Mouse (Mus musculus) left cerebral cortex, adult 2 months (tissue): Measurements from ENCODE around the gene Arl13b. TPM values are rescaled to one million over a fixed set of nuclear protein-coding genes. Genes with fewer than 3 reads are reported as not detected.

Experiments
- DNase-seq, 2 experiments: peaks; one replicate each; pipeline ENCODE4 v3.0.0; 2021 to 2022; ENCODE audit warnings: low spot score in 2 of 2, mixed read lengths in 1 of 2; ENCODE audit errors: extremely low spot score in 1 of 2
- H3K27ac ChIP-seq: fragments of 200-600 bp; 2 replicates; pipeline ENCODE4 v1.8.1; 2022
- H3K4me3 ChIP-seq: fragments of 200-600 bp; 2 replicates; pipeline ENCODE4 v1.8.1; 2022
- CTCF ChIP-seq: fragments of 200-600 bp; IDR thresholded peaks from 2 replicates; pipeline ENCODE4 v1.8.1; 2022; ENCODE audit warnings: antibody characterized with exemption, mild to moderate bottlenecking, moderate library complexity
- intact Hi-C: fragments of 180-260 bp; cut with DNase I; formaldehyde crosslinking; loops from one replicate; pipeline ENCODE4 v1.15.1; 2025
- long read RNA-seq, 2 experiments: library from polyadenylated mRNA; stranded (forward); transcript quantifications; one replicate each; pipeline ENCODE4 v2.0.0; 2021; ENCODE audit warnings: borderline mapping rate in 2 of 2
- total RNA-seq, 2 experiments: library from RNA; stranded (reverse); gene quantifications; 2 replicates each; pipeline ENCODE4 v1.2.3; 2021

Gene Arl13b
- total RNA-seq = 10 to 100 TPM in 1 of 2 experiments, 1 to 10 TPM in 1; 10.0 to 12.5 TPM
- long read RNA-seq, experiment 1, partial matches to known transcripts = 1 of 4 reads
- long read RNA-seq, experiment 1, other reads (novel, unspliced or antisense) = 2 of 4 reads
- long read RNA-seq, experiment 2, partial matches to known transcripts = 2 of 7 reads
- long read RNA-seq, experiment 2, other reads (novel, unspliced or antisense) = 3 of 7 reads

GRCm38 (mm10) chr16:62846498-62847312 is at the start of gene Arl13b:
TSS of gene Arl13b (minus strand) at chr16:62847040.
- DNase-seq = peak; percentile 87 to 93
- no peak for TF ChIP-seq CTCF
- intact Hi-C loops = no loop called here
- Histone ChIP-seq H3K4me3 (peak within 1 kb of the TSS; percentile 89), H3K27ac (peak within 1 kb of the TSS; percentile 77)

- Histone ChIP-seq H3K4me3 (no peak overlapping the region), H3K27ac (no peak overlapping the region)
- DNase-seq = no peak
- TF ChIP-seq CTCF = no peak
- intact Hi-C loops = no loop called here
Observed at GRCm38 (mm10) chr16:62895824-62896223, 49.0 kb upstream of the Arl13b start.

- no peak overlapping the region for H3K27ac ChIP-seq
- intact Hi-C loops = no loop called here
- no peak for TF ChIP-seq CTCF
Observed at GRCm38 (mm10) chr16:62874065-62874464, 27.2 kb upstream of the Arl13b start.

GRCm38 (mm10) chr16:62873180-62873579 is 26.3 kb upstream of the Arl13b start:
- Histone ChIP-seq H3K27ac (no peak overlapping the region), H3K4me3 (no peak overlapping the region)
- TF ChIP-seq CTCF = no peak
- no peak for DNase-seq
- intact Hi-C loops = no loop called here

More at GRCm38 (mm10) chr16:62874065-62874464, 27.2 kb upstream of the Arl13b start:
- H3K4me3 ChIP-seq = no peak overlapping the region
- DNase-seq = no peak

- DNase-seq = no peak
- intact Hi-C loops = no loop called here
- Histone ChIP-seq H3K27ac (no peak overlapping the region), H3K4me3 (no peak overlapping the region)
- TF ChIP-seq CTCF = no peak
Observed at GRCm38 (mm10) chr16:62872688-62873117, 25.9 kb upstream of the Arl13b start.

- TF ChIP-seq CTCF = no peak
Observed at GRCm38 (mm10) chr16:62861455-62861854, 14.6 kb upstream of the Arl13b start.

GRCm38 (mm10) chr16:62860140-62860539 is 13.3 kb upstream of the Arl13b start:
- TF ChIP-seq CTCF = no peak
- DNase-seq = no peak
- Histone ChIP-seq H3K27ac (no peak overlapping the region), H3K4me3 (no peak overlapping the region)
- intact Hi-C loops = no loop called here

More at GRCm38 (mm10) chr16:62861455-62861854, 14.6 kb upstream of the Arl13b start:
- Histone ChIP-seq H3K27ac (no peak overlapping the region), H3K4me3 (no peak overlapping the region)
- intact Hi-C loops = no loop called here
- DNase-seq = no peak

GRCm38 (mm10) chr16:62858018-62858417 is 11.2 kb upstream of the Arl13b start:
- no peak for DNase-seq
- TF ChIP-seq CTCF = peak; percentile 59
- intact Hi-C loops = no loop called here

GRCm38 (mm10) chr16:62857498-62857897 is 10.7 kb upstream of the Arl13b start:
- Histone ChIP-seq H3K27ac (no peak overlapping the region), H3K4me3 (no peak overlapping the region)
- intact Hi-C loops = no loop called here
- no peak for DNase-seq
- no peak for TF ChIP-seq CTCF

More at GRCm38 (mm10) chr16:62858018-62858417, 11.2 kb upstream of the Arl13b start:
- no peak overlapping the region for H3K27ac ChIP-seq
- H3K4me3 ChIP-seq = no peak overlapping the region

GRCm38 (mm10) chr16:62856273-62856672 is 9.4 kb upstream of the Arl13b start:
- no peak for TF ChIP-seq CTCF
- no peak for DNase-seq
- intact Hi-C loops = no loop called here
- no peak overlapping the region for H3K4me3 ChIP-seq
- H3K27ac ChIP-seq = no peak overlapping the region

- intact Hi-C loops = no loop called here
- no peak for DNase-seq
- TF ChIP-seq CTCF = no peak
- H3K27ac ChIP-seq = no peak overlapping the region
- no peak overlapping the region for H3K4me3 ChIP-seq
Observed at GRCm38 (mm10) chr16:62855385-62855784, 8.5 kb upstream of the Arl13b start.
